Mouse (Mus musculus): ENCODE data around the gene Neurog2. TPM values are rescaled to one million over a fixed set of nuclear protein-coding genes. Genes with fewer than 3 reads are reported as not detected.

Gene Neurog2
- polyA plus RNA-seq, 1 experiment, result not detected

DNA sequence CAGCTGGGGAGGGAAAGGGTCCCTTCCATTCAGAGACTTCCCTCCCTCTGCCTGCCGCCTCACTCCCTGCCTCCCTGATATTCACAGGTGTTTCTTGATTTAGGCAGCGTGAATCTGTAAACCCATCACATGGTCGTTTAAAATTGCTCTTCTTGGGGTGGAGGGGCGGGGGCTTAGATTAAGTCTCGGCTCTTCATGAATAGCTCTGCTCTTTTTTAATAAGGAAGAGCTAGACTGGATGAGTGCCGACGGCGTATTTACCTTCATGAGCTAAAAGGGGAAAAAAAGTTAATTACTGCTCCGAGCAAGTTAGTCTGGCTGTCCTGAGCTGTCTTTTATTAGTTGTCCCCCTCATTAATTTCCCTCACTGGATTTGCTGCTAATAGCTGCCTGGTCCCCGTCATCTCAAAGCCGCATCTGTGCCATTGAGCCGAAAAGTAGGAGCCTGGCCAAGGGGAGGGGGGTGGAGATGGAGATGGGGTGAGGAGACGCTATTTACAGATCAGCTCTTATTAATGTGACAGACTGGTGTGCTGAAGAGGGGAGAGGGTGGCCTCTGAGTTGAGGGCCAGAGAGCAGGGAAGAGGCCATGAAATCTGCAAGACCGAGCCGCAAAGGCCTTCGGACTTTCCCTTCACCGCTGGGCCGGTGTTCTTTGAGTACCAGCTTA is 13.4 kb downstream of the Neurog2 start:
- no peak for DNase-seq (ENCODE audit: low read depth)

DNA sequence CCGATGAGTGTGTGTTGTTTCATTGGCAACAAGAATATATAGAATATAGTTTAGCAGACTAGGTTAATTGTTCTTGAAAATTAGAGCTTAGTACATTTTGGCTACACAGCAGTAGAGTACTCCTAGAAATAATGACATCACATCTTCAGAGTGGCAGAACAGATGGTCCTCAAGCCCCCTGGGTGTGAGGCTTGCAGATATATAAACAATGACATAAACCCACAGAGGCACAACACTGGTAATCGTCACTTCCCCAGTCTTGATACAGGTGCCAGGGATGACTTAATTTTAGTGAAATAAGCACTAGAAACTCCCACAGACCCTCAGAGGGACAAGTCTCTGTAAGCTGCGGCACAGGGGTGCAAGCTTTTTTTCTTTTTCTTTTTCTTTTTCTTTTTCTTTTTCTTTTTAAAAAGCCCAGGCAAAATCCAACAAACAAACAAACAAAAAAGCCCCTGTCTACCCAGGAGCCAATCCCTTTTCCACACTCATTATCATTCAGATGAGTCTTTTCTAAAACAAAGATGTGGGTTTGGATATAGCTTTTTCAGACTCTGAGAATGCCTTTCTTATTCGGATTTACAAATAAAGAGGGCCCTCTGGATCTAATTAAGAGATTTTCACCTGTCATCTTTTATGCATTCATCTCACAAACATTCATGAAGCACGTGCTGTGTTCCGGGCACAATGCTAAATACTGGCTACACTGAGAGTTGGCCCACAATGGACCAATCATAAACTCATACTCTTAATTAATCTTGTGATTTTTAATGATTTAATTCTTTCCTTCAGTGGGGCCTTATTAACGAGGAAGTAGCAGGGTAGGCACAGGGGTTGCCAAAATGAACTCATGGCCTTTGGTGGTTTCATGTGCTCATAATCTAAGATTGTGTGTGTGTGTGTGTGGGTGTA is 19.1 kb downstream of the Neurog2 start:
- no peak for DNase-seq (ENCODE audit: low read depth)

DNA sequence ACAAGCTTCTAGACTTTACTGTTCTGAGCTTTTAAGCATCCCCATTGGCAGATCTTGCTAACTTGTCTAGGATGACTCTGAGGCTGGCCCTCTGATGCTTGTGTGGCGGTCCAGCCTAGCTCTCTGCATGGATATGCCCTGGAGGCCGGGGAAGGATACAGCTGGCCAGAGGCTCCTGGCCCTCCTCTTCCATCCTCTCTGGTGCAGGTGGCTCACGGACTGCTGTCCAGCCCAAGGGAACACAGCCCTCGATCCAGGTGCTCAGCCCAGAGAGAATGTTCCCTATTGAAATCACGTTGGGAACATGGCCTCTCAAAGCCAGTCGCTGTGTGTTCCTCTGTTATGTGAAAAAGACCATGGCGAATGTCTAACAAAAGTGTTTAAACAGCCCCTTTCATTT is 27.8 kb downstream of the Neurog2 start:
- no peak for DNase-seq (ENCODE audit: low read depth)

DNA sequence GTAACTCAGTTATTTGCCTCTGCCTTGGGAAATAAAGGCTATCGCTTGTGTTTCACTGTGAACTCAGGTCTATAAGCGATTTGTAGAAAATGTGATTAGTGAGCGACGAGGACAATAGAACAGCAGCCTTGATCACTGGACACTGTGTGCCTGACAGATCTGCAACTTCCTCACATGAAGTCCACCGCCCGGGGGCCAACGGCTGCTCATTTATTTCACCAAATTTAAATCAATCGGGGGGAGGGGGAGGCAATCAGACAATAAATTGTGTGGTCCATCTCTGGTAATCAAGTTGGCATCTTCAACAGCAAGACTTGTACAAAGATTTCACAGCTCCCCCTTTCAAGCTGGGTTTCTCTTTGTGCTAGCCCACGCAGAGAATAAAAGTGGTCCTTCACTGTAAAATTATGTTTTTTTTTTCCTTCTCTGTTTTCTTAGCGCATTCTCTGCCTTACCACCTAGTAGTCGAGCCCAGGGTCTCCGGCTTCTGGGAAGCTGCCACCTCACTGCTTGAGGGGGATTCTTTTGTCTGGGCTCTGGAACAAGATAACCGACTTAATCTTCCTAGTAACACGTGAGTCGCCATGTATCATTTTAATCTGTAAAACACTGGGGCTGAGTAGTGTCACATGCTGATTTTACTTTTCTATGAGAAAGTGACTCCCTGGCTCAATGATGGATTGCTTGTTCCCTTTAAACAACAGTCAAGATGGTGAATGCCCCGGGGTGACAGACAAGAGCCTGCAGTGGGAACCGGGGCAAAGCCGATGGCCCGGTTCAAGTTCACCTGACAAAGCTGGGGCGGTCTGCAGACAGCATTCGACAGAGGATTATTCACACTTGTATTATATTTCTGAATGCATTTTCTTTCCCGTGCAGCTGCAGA is 29.0 kb downstream of the Neurog2 start:
- DNase-seq (ENCODE audit: low read depth), result no peak

DNA sequence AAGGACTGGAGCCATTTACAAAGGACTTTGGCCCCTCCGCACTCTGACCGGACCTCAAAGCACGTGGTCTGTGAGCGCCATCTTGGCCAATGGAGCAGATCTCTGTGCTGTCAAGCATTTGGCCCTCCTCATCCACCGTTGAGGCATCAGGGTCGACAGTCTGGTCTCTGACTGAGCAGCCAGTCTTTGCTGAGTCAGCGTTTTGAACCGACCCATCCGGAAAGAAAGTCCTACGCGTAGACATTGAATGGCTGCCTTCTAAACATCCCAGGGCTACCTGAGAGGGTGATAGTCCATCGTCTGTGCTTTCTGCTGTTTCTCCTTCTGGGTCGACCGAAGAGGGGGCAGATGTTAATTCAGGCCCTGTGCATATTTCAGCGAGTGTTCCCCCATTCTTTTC is 46.8 kb downstream of the Neurog2 start:
- DNase-seq (ENCODE audit: low read depth), result no peak

Other genes with a start within 250 kb of the Neurog2 start
- 17.4 and 18.7 TPM in 2 replicates for gene Ank2, start 133.8 kb upstream of the Neurog2 start, polyA plus RNA-seq (2012; rRNA removed)
- 1.9 and 2.8 TPM in 2 replicates for gene Larp7, start 79.8 kb upstream of the Neurog2 start, polyA plus RNA-seq (2012; rRNA removed)
- 1.1 and 1.2 TPM in 2 replicates for gene Zgrf1, start 79.6 kb upstream of the Neurog2 start, polyA plus RNA-seq (2012; rRNA removed)
- gene Alpk1, start 147.4 kb downstream of the Neurog2 start, polyA plus RNA-seq (2012; rRNA removed), result 2.9 and 3.1 TPM in 2 replicates
- gene Tifa, start 156.7 kb downstream of the Neurog2 start, polyA plus RNA-seq (2012; rRNA removed), result 2.7 and 3.6 TPM in 2 replicates
- 12.7 and 22.1 TPM in 2 replicates for gene Ap1ar, start 204.4 kb downstream of the Neurog2 start, polyA plus RNA-seq (2012; rRNA removed)

All from gonadal fat pad, adult 2 months (tissue).